Mouse (Mus musculus): ENCODE data around the gene Ptov1. TPM values are rescaled to one million over a fixed set of nuclear protein-coding genes. Genes with fewer than 3 reads are reported as not detected.
A peak's percentile ranks its signal among the peaks of the same experiment; 100 is the strongest.

Ptov1 gene
- polyA plus RNA-seq, 1 experiment from 2014 or later: 54.1 TPM

DNA sequence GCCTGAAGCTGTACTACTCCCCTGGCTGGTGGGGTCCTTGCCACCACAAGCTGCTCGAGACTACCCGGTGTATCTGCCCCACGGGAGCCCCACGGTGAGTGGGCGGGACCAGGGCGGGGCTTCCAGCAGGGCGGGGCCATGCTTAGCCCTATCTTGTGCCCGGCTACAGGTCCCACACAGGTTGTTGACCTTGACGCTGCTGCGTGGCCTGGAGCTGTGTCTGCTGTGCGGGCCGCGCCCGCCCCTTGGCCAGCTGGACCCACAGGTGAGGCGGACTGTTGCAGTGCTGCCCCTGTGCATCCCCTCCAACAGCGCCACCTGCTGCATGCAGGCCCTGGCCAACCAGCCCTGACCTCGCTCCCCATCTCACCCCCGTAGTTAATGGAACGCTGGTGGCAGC lies 29.0 kb upstream of the Ptov1 start:
- peaks cover 50% of the 10 kb centered on the region for H3K36me3 ChIP-seq (replicated peaks)
- H3K9ac ChIP-seq: no peak overlapping the region
- 44% methylated on average over 19 of the region's 19 CpGs for WGBS (ENCODE audit: insufficient replicate concordance)
- peaks cover 71% of the 10 kb centered on the region for H3K4me1 ChIP-seq (replicated peaks)
- peak; percentile 17; the same call in 1 of the 2 replicates for ATAC-seq (ENCODE audit: insufficient read depth)
- peak overlapping the region; percentile 59 for H3K27ac ChIP-seq (replicated peaks)
- H3K9me3 ChIP-seq (replicated peaks): no peaks in the 10 kb centered on the region
- H3K4me2 ChIP-seq: peak overlapping the region; percentile 33; the same call in 1 of the 2 replicates
- no peaks in the 10 kb centered on the region for H3K27me3 ChIP-seq
- no peak overlapping the region for H3K4me3 ChIP-seq (replicated peaks)

DNA sequence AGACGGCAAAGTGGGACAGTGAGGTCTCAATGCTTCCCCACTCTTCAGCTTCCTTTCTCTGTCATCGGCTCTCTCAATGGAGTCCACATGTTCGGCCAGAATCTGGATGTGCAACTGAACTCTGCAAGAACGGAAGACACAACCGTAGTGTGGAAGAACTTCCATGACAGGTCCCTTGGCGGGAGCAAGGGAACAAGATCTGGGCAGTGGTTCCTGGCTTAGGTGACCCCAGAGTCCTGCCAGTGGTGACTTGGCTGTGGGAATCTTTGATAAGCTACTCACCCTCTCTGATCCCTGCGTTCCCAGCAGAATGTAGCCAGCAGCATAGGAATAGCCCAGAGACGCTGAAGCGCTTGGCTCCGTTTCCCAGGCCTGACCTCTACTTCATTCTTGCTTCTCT lies 26.9 kb upstream of the Ptov1 start:
- Histone ChIP-seq H3K36me3 (replicated peaks) (peaks cover 29% of the 10 kb centered on the region), H3K4me1 (replicated peaks) (peaks cover 78% of the 10 kb centered on the region), H3K4me3 (replicated peaks) (peak overlapping the region; percentile 66), H3K9ac (peak overlapping the region; percentile 59), H3K27me3 (no peaks in the 10 kb centered on the region), H3K9me3 (replicated peaks) (no peaks in the 10 kb centered on the region), H3K27ac (replicated peaks) (peak overlapping the region; percentile 72), H3K4me2 (peak overlapping the region; percentile 82)
- ATAC-seq (ENCODE audit: insufficient read depth): no peak
- WGBS (ENCODE audit: insufficient replicate concordance): 38% methylated on average over 10 of the region's 10 CpGs

DNA sequence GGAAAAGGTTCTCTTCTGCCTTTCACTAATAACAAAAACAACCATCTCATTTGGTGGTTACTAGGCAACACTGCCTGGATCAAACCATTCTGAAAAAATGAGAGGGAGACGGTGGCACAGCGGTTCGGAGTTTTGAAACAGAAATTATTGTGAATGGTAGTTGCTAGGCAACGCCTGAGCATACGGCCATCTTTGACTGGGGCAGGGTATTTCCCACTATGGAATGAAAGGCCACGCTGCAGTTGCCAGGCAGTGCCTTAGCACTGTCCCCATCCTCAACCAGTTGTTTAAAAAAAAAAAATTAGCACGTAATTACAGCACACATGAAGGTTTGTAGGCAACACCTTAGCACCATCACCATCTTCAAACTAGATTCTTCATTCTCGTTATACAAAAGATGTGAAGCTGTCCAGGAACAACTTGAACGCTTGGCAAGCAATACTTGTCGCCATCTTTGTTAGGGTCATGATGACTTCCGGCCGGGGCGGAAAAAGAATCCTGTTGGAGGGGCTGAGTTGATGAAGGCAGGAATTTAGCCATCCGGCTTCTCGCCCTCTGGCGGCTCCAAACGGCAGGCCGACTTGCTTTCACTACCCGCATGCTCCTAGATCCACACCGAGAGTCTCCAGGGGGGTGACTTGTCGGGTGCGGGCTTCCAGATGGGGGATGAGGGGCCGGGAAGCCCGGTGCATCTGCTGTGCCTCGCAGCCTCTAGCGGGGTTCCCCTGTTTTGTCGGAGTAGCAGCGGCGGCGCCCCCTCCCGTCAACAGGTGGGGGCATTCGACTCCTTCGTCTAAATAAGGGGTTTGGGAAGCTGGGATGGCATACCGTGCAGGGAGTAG lies 26.2 kb upstream of the Ptov1 start, which contains the start of gene Fuz:
Gene Fuz (plus strand): TSS at position 487 of the 842 bp plus-strand sequence.
- Histone ChIP-seq H3K36me3 (replicated peaks) (peaks cover 22% of the 10 kb centered on the region), H3K27me3 (no peaks in the 10 kb centered on the region), H3K9me3 (replicated peaks) (no peaks in the 10 kb centered on the region), H3K4me1 (replicated peaks) (peaks cover 78% of the 10 kb centered on the region), H3K4me3 (replicated peaks) (peak within 1 kb of the TSS; percentile 66), H3K27ac (replicated peaks) (peak within 1 kb of the TSS; percentile 72), H3K4me2 (peak within 1 kb of the TSS; percentile 82), H3K9ac (peak within 1 kb of the TSS; percentile 59)
- WGBS (ENCODE audit: insufficient replicate concordance): 2% methylated on average over 34 of the region's 34 CpGs
- peak; percentile 16; the same call in 1 of the 2 replicates for ATAC-seq (ENCODE audit: insufficient read depth)

DNA sequence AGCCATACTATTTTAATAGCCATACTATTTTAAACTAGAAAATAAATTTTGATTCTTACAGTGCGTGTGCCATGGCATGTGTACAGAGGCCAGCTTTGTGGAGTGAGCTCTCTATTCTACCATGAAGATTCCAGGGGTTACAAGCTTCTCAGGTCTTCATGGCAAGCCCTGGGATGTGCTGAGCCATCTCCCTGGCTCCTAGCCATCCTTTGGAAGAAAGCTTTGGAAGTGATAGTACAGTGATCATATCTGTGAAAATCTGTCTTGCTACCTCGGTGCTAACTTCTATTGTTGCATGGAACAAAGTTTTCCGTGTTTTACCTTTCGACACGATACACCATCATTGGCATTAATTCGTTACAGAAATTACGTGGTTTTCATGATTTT lies 25.6 kb upstream of the Ptov1 start:
- H3K27me3 ChIP-seq: no peaks in the 10 kb centered on the region
- H3K9ac ChIP-seq: no peak overlapping the region
- peak overlapping the region; percentile 66 for H3K4me3 ChIP-seq (replicated peaks)
- 68% methylated on average over 7 of the region's 7 CpGs for WGBS (ENCODE audit: insufficient replicate concordance)
- H3K4me1 ChIP-seq (replicated peaks): peaks cover 78% of the 10 kb centered on the region
- no peak overlapping the region for H3K27ac ChIP-seq (replicated peaks)
- H3K4me2 ChIP-seq: peak overlapping the region; percentile 82
- ATAC-seq (ENCODE audit: insufficient read depth): no peak
- peaks cover 18% of the 10 kb centered on the region for H3K36me3 ChIP-seq (replicated peaks)
- H3K9me3 ChIP-seq (replicated peaks): no peaks in the 10 kb centered on the region

DNA sequence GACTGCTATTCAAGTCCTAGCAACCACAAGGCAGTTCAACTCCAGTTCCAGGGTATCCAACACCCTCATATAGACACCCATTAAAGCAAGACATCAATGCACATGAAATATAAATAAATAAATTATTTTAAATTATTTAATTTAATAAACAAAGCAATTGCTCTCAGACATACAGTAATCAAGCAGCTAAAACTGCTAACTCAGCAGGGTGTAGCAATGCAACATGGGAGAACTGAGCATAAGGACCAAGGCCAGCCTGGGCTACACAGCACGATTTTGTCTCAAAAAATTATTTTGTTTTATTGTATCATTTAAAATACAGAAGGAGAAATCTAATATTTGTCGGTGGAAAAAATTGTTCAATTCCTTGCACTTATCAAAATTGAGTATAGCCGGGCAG lies 24.6 kb upstream of the Ptov1 start:
- no peaks in the 10 kb centered on the region for H3K27me3 ChIP-seq
- H3K4me2 ChIP-seq: no peak overlapping the region
- no peak overlapping the region for H3K27ac ChIP-seq (replicated peaks)
- no peak for ATAC-seq (ENCODE audit: insufficient read depth)
- H3K4me1 ChIP-seq (replicated peaks): peaks cover 74% of the 10 kb centered on the region
- WGBS (ENCODE audit: insufficient replicate concordance): 73% methylated on average over 3 of the region's 3 CpGs
- no peak overlapping the region for H3K9ac ChIP-seq
- H3K9me3 ChIP-seq (replicated peaks): no peaks in the 10 kb centered on the region
- H3K4me3 ChIP-seq (replicated peaks): no peak overlapping the region
- peaks cover 9% of the 10 kb centered on the region for H3K36me3 ChIP-seq (replicated peaks)

- Histone ChIP-seq H3K9me3 (replicated peaks) (no peaks in the 10 kb centered on the region), H3K9ac (no peak overlapping the region), H3K4me2 (peak overlapping the region; percentile 91), H3K36me3 (replicated peaks) (peaks cover 7% of the 10 kb centered on the region; the same call in 1 of the 2 replicates), H3K27me3 (no peaks in the 10 kb centered on the region), H3K4me3 (replicated peaks) (peak overlapping the region; percentile 86), H3K27ac (replicated peaks) (0 out of 2 replicates have a peak overlapping the region, but pooled peaks have one; percentile 26), H3K4me1 (replicated peaks) (peaks cover 74% of the 10 kb centered on the region)
- no peak for ATAC-seq (ENCODE audit: insufficient read depth)
- WGBS (ENCODE audit: insufficient replicate concordance): 52% methylated on average over 8 of the region's 8 CpGs
These were observed 23.6 kb upstream of the Ptov1 start for GRCm38 (mm10) chr7:44893197-44893596.

- H3K9me3 ChIP-seq (replicated peaks): no peaks in the 10 kb centered on the region
- peak within 1 kb of the TSS; percentile 86 for H3K4me3 ChIP-seq (replicated peaks)
- H3K27me3 ChIP-seq: no peaks in the 10 kb centered on the region
- peak within 1 kb of the TSS; percentile 91 for H3K4me2 ChIP-seq
- peaks cover 7% of the 10 kb centered on the region; the same call in 1 of the 2 replicates for H3K36me3 ChIP-seq (replicated peaks)
- WGBS (ENCODE audit: insufficient replicate concordance): under 1% methylated on average over 56 of the region's 56 CpGs
- peaks cover 74% of the 10 kb centered on the region for H3K4me1 ChIP-seq (replicated peaks)
- ATAC-seq (ENCODE audit: insufficient read depth): peak; percentile 72
- peak within 1 kb of the TSS; percentile 97 for H3K27ac ChIP-seq (replicated peaks)
- peak within 1 kb of the TSS; percentile 85 for H3K9ac ChIP-seq
These were observed 22.8 kb upstream of the Ptov1 start, which contains the start of gene Med25 for GRCm38 (mm10) chr7:44892276-44892921. Gene Med25, minus strand, starts transcription at chr7:44892712.

DNA sequence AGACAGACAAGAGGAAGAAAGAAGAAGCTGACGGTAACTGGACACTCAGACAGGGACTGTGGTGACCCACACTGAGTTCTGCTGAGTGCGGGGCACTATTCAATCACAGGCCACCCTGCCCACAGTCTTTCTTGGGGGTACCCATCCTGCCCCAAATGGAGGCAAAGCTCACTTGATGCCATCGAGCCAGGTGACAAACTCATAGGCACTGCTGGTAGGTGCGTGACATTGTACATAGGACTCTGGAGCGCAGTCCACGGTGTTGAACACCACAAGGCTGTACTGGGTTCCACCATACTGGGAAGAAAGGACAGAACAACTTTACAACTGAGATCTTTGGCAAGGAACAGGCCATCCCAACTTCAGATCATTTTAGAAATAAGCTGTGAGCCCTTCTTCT lies 22.0 kb upstream of the Ptov1 start:
- H3K9me3 ChIP-seq (replicated peaks): no peaks in the 10 kb centered on the region
- WGBS (ENCODE audit: insufficient replicate concordance): 18% methylated on average over 6 of the region's 6 CpGs
- peak overlapping the region; percentile 85 for H3K9ac ChIP-seq
- peak overlapping the region; percentile 91 for H3K4me2 ChIP-seq
- H3K4me3 ChIP-seq (replicated peaks): peak overlapping the region; percentile 86
- H3K4me1 ChIP-seq (replicated peaks): peaks cover 72% of the 10 kb centered on the region
- H3K27ac ChIP-seq (replicated peaks): peak overlapping the region; percentile 97
- no peaks in the 10 kb centered on the region for H3K27me3 ChIP-seq
- 0 out of 2 replicates have a peak, but pooled peaks have one; percentile 33 for ATAC-seq (ENCODE audit: insufficient read depth)
- H3K36me3 ChIP-seq (replicated peaks): peaks cover 9% of the 10 kb centered on the region; the same call in 1 of the 2 replicates

DNA sequence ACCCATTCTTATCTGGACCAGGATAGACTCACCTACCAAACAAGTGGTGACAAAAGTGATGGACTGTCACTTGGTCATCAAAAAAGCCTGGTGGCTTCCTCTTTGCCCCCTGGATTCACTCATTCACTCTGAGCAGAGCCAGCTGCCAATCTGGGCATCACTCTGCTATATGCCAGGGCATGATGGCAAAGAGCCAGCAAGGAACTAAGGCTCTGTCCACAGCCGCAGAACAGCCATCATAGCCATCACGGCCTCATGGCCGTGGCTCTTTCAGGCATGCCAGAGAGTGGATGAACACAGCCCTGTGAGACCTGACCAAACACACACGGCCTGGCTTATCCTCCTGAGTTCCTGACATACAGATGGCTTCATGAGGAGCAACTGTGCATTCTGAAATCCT lies 21.1 kb upstream of the Ptov1 start:
- H3K9ac ChIP-seq: no peak overlapping the region
- H3K9me3 ChIP-seq (replicated peaks): no peaks in the 10 kb centered on the region
- no peaks in the 10 kb centered on the region for H3K27me3 ChIP-seq
- H3K36me3 ChIP-seq (replicated peaks): peaks cover 11% of the 10 kb centered on the region; the same call in 1 of the 2 replicates
- peak overlapping the region; percentile 91 for H3K4me2 ChIP-seq
- ATAC-seq (ENCODE audit: insufficient read depth): no peak
- peaks cover 64% of the 10 kb centered on the region for H3K4me1 ChIP-seq (replicated peaks)
- H3K27ac ChIP-seq (replicated peaks): peak overlapping the region; percentile 41; the same call in 1 of the 2 replicates
- WGBS (ENCODE audit: insufficient replicate concordance): 71% methylated on average over 4 of the region's 4 CpGs
- H3K4me3 ChIP-seq (replicated peaks): peak overlapping the region; percentile 86

GRCm38 (mm10) chr7:44890180-44890579 lies 20.6 kb upstream of the Ptov1 start:
- H3K9ac ChIP-seq: no peak overlapping the region
- H3K27me3 ChIP-seq: no peaks in the 10 kb centered on the region
- no peak overlapping the region; the same call in 1 of the 2 replicates for H3K27ac ChIP-seq (replicated peaks)
- peak overlapping the region; percentile 86; the same call in 1 of the 2 replicates for H3K4me3 ChIP-seq (replicated peaks)
- H3K4me1 ChIP-seq (replicated peaks): peaks cover 59% of the 10 kb centered on the region
- no peaks in the 10 kb centered on the region for H3K9me3 ChIP-seq (replicated peaks)
- H3K36me3 ChIP-seq (replicated peaks): peaks cover 12% of the 10 kb centered on the region; the same call in 1 of the 2 replicates
- WGBS (ENCODE audit: insufficient replicate concordance): 81% methylated on average over 6 of the region's 7 CpGs
- H3K4me2 ChIP-seq: peak overlapping the region; percentile 91
- no peak for ATAC-seq (ENCODE audit: insufficient read depth)
